Mouse (Mus musculus): ENCODE results near the gene Olfr967. TPM values are rescaled to one million over a fixed set of nuclear protein-coding genes. Genes with fewer than 3 reads are reported as not detected.
A peak's percentile ranks its signal among the peaks of the same experiment; 100 is the strongest.
"Not testable (repeated sequence)": the region's sequence is repeated elsewhere in the genome, so short reads cannot be mapped to it uniquely, and the experiment has no call there.

The Olfr967 gene
- not detected for total RNA-seq (2021)

GRCm38 (mm10) chr9:39745949-39746348, at the start of gene Olfr967:
Gene Olfr967, plus strand, starts transcription at chr9:39746249.
- no peak for DNase-seq
- intact Hi-C loops (cut with DNase I): no loop called here

GRCm38 (mm10) chr9:39701123-39701522, 44.9 kb upstream of the Olfr967 start:
- DNase-seq; intact Hi-C loops (cut with DNase I): not testable (repeated sequence)

GRCm38 (mm10) chr9:39707017-39707416, 39.0 kb upstream of the Olfr967 start, which contains the start of gene Olfr149:
Gene Olfr149, minus strand, starts transcription at chr9:39707117.
- DNase-seq: no peak
- intact Hi-C loops (cut with DNase I): no loop called here

GRCm38 (mm10) chr9:39708958-39709357, 37.1 kb upstream of the Olfr967 start:
- peak; percentile 45 to 50 for DNase-seq
- intact Hi-C loops (cut with DNase I): no loop called here

GRCm38 (mm10) chr9:39711053-39711452, 35.0 kb upstream of the Olfr967 start, which contains the start of gene Olfr965:
Gene Olfr965, plus strand, starts transcription at chr9:39711353.
- no peak for DNase-seq
- intact Hi-C loops (cut with DNase I): no loop called here

- DNase-seq: no peak
- intact Hi-C loops (cut with DNase I): no loop called here
Measured at GRCm38 (mm10) chr9:39730678-39731077, 15.4 kb upstream of the Olfr967 start, which contains the start of gene Olfr150. Gene Olfr150, plus strand, starts transcription at chr9:39730978.

- DNase-seq: no peak
- intact Hi-C loops (cut with DNase I): no loop called here
Measured at GRCm38 (mm10) chr9:39740741-39741140, 5.3 kb upstream of the Olfr967 start.

- DNase-seq: no peak
- intact Hi-C loops (cut with DNase I): no loop called here
Measured at GRCm38 (mm10) chr9:39746428-39746827, 379 bp downstream of the Olfr967 start.

- intact Hi-C loops (cut with DNase I): no loop called here
- DNase-seq: no peak
Measured at GRCm38 (mm10) chr9:39783153-39783552, 37.1 kb downstream of the Olfr967 start, which contains the start of gene Olfr968. Gene Olfr968, minus strand, starts transcription at chr9:39783253.

- intact Hi-C loops (cut with DNase I): no loop called here
- DNase-seq: no peak
Measured at GRCm38 (mm10) chr9:39790558-39790957, 44.5 kb downstream of the Olfr967 start, which contains the start of gene Olfr969. Gene Olfr969, plus strand, starts transcription at chr9:39790945.

Other genes with a start within 250 kb of the Olfr967 start
- not detected for gene Olfr957, start 230.4 kb upstream of the Olfr967 start, total RNA-seq (2021)
- gene Olfr958, start 192.2 kb upstream of the Olfr967 start, total RNA-seq (2021): not detected
- gene Olfr959, start 170.7 kb upstream of the Olfr967 start, total RNA-seq (2021): not detected
- gene AW551984, start 141.8 kb upstream of the Olfr967 start, total RNA-seq (2021): 1 to 10 TPM; 2.3 to 3.8 TPM
- gene Olfr148, start 135.6 kb upstream of the Olfr967 start, total RNA-seq (2021): not detected
- gene Olfr960, start 124.9 kb upstream of the Olfr967 start, total RNA-seq (2021): not detected
- gene Olfr961, start 101.2 kb upstream of the Olfr967 start, total RNA-seq (2021): not detected
- gene Olfr963, start 79.0 kb upstream of the Olfr967 start, total RNA-seq (2021): not detected
- gene Olfr149, start 39.1 kb upstream of the Olfr967 start, total RNA-seq (2021): not detected
- not detected for gene Olfr965, start 34.9 kb upstream of the Olfr967 start, total RNA-seq (2021)
- not detected for gene Olfr150, start 15.3 kb upstream of the Olfr967 start, total RNA-seq (2021)
- not detected for gene Olfr968, start 37.0 kb downstream of the Olfr967 start, total RNA-seq (2021)
- not detected for gene Olfr969, start 44.7 kb downstream of the Olfr967 start, total RNA-seq (2021)
- gene Olfr970, start 62.6 kb downstream of the Olfr967 start, total RNA-seq (2021): not detected
- gene Olfr971, start 90.6 kb downstream of the Olfr967 start, total RNA-seq (2021): not detected
- gene Olfr972, start 120.2 kb downstream of the Olfr967 start, total RNA-seq (2021): not detected
- gene Olfr229, start 161.1 kb downstream of the Olfr967 start, total RNA-seq (2021): not detected
- not detected for gene Olfr974, start 191.3 kb downstream of the Olfr967 start, total RNA-seq (2021)
- gene Olfr975, start 205.8 kb downstream of the Olfr967 start, total RNA-seq (2021): not detected
- gene Olfr976, start 214.9 kb downstream of the Olfr967 start, total RNA-seq (2021): not detected
- gene Olfr978, start 245.9 kb downstream of the Olfr967 start, total RNA-seq (2021): not detected